Mouse (Mus musculus) urinary bladder, postnatal 25 days (tissue): Measurements from ENCODE around the gene Igf2.

ENCODE experiments used
- DNase-seq: peaks from one replicate; pipeline ENCODE4 v3.0.0; 2022; ENCODE audit warnings: low spot score

Igf2 gene

GRCm38 (mm10) chr7:142659181-142659681 lies 7.4 kb downstream of the Igf2 start:
- DNase-seq, result peak; percentile 39

GRCm38 (mm10) chr7:142658681-142659180 lies 7.9 kb downstream of the Igf2 start:
- no peak for DNase-seq

GRCm38 (mm10) chr7:142657821-142658614 lies 8.6 kb downstream of the Igf2 start:
- DNase-seq, result no peak

GRCm38 (mm10) chr7:142657341-142657791 lies 9.2 kb downstream of the Igf2 start:
- DNase-seq, result no peak

GRCm38 (mm10) chr7:142656055-142656454 lies 10.6 kb downstream of the Igf2 start:
- DNase-seq, result no peak

GRCm38 (mm10) chr7:142655633-142656032 lies 11.0 kb downstream of the Igf2 start:
- DNase-seq, result no peak

GRCm38 (mm10) chr7:142653726-142654125 lies 12.9 kb downstream of the Igf2 start:
- no peak for DNase-seq

- no peak for DNase-seq
Measured at GRCm38 (mm10) chr7:142646676-142647075, 19.9 kb downstream of the Igf2 start.

- no peak for DNase-seq
Measured at GRCm38 (mm10) chr7:142645045-142645444, 21.6 kb downstream of the Igf2 start.

- DNase-seq, result no peak
Measured at GRCm38 (mm10) chr7:142636178-142636577, 30.4 kb downstream of the Igf2 start.

- DNase-seq, result no peak
Measured at GRCm38 (mm10) chr7:142630691-142631090, 35.9 kb downstream of the Igf2 start.

GRCm38 (mm10) chr7:142629806-142630205 lies 36.8 kb downstream of the Igf2 start:
- DNase-seq, result no peak

- DNase-seq, result no peak
Measured at GRCm38 (mm10) chr7:142622180-142622579, 44.4 kb downstream of the Igf2 start.

GRCm38 (mm10) chr7:142613077-142613476 lies 53.5 kb downstream of the Igf2 start:
- no peak for DNase-seq

- DNase-seq, result peak; percentile 59
Measured at GRCm38 (mm10) chr7:142610627-142611406, 55.8 kb downstream of the Igf2 start.

GRCm38 (mm10) chr7:142600921-142601320 lies 65.7 kb downstream of the Igf2 start:
- DNase-seq, result no peak
